Mouse (Mus musculus) midbrain, embryonic 15.5 days (tissue): ENCODE data around the gene Alpl. TPM values are rescaled to one million over a fixed set of nuclear protein-coding genes. Genes with fewer than 3 reads are reported as not detected.

ENCODE experiments used
- ATAC-seq: fragments of 200-750 bp; cut with Nextera tagmentation; replicated peaks from 2 replicates; pipeline ENCODE4 v1.8.0; 2017; ENCODE audit warnings: moderate TSS enrichment
- H3K27ac ChIP-seq: fragments of 300-500 bp; sonication (generic); 2 replicates; pipeline ENCODE4 v1.5.1; 2015; ENCODE audit warnings: mild to moderate bottlenecking, inconsistent platforms
- H3K27me3 ChIP-seq: fragments of 300-500 bp; sonication (generic); replicated peaks from 2 replicates; pipeline ENCODE4 v1.6.1; 2015; ENCODE audit warnings: inconsistent platforms
- H3K36me3 ChIP-seq: fragments of 300-500 bp; sonication (generic); replicated peaks from 2 replicates; pipeline ENCODE4 v1.6.1; 2015; ENCODE audit warnings: inconsistent platforms
- H3K4me1 ChIP-seq: fragments of 300-500 bp; sonication (generic); 2 replicates; pipeline ENCODE4 v1.6.1; 2015; ENCODE audit warnings: inconsistent platforms
- H3K4me2 ChIP-seq: fragments of 300-500 bp; sonication (generic); 2 replicates; pipeline ENCODE4 v1.6.1; 2015; ENCODE audit warnings: inconsistent platforms, mild to moderate bottlenecking, moderate library complexity
- H3K4me3 ChIP-seq: fragments of 300-500 bp; sonication (generic); 2 replicates; pipeline ENCODE4 v1.5.1; 2015; ENCODE audit warnings: mild to moderate bottlenecking, inconsistent platforms
- H3K9ac ChIP-seq: fragments of 300-500 bp; sonication (generic); 2 replicates; pipeline ENCODE4 v1.6.1; 2015; ENCODE audit warnings: mild to moderate bottlenecking, inconsistent platforms
- H3K9me3 ChIP-seq: fragments of 300-500 bp; sonication (generic); 2 replicates; pipeline ENCODE4 v1.6.1; 2016; ENCODE audit warnings: inconsistent platforms
- WGBS: fragments of 180-500 bp; shearing (Covaris S2); methylation state at CpG from one replicate; pipeline ENCODE4 v1.1.7; 2015; ENCODE audit warnings: mixed read lengths; 5-methylcytosine and 5-hydroxymethylcytosine counted together
- polyA plus RNA-seq: library from polyadenylated mRNA; unstranded; fragments of >200 nt; fragmentation: Nextera tagmentation; extraction: Ambion mirVana; gene quantifications from 2 replicates; pipeline ENCODE4 v1.2.1, GENCODE M21; 2015

The Alpl gene
- polyA plus RNA-seq, 1 experiment from 2014 or later: 8.8 TPM

DNA sequence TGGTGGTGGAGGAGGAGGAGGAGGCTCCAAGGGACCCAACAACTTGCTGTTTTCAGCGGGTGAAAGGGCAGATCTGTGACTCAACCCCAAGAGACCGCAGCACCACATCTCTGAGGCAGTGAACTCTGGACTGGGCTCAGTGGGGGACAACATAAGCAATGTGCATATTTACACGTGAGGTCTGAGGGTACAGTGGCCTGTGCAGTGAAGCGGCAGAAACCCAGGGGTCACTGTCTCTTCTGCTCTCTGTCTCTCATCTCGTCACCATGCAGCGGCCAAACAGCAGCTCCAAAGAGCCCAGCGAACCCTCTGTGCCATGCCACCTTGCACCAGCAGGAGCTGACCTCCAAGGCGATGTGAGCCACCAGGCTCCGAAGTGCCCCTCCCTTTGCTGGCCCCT, 49.1 kb downstream of the Alpl start:
- Histone ChIP-seq H3K4me3 (no peak overlapping the region), H3K4me2 (no peak overlapping the region), H3K9ac (no peak overlapping the region), H3K4me1 (no peaks in the 10 kb centered on the region), H3K27me3 (no peaks in the 10 kb centered on the region), H3K9me3 (no peaks in the 10 kb centered on the region), H3K27ac (no peak overlapping the region), H3K36me3 (no peaks in the 10 kb centered on the region)
- 80% methylated on average over 9 of the region's 9 CpGs for WGBS
- no peak for ATAC-seq

DNA sequence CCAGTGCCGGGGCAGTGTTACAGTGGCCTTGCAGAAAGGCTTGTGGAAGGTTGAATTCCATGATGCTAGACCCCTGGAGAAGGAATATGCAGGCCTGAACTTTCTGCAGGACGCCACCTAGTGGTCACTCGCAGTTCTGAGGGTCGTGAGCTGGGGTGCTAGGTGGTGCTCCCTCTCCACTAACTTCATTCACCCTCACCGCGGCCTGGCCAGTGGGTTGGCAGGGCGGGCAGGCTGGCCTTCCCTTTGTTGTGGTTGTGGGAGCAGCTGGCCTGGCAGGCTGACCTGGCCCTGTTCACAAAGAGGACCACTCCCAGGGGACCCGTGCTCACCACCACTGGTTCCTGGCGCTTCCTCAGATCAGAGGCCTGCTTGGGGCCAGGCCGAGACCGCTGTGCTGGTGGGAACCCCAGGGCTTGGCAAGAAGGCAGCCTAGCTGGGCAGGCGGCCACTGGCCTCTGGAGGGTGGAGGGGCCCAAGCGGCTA, 51.7 kb downstream of the Alpl start:
- Histone ChIP-seq H3K27ac (no peak overlapping the region), H3K4me3 (no peak overlapping the region), H3K4me1 (peaks cover 1% of the 10 kb centered on the region), H3K27me3 (no peaks in the 10 kb centered on the region), H3K4me2 (no peak overlapping the region), H3K9ac (no peak overlapping the region), H3K36me3 (no peaks in the 10 kb centered on the region), H3K9me3 (no peaks in the 10 kb centered on the region)
- WGBS: 56% methylated on average over 13 of the region's 13 CpGs
- no peak for ATAC-seq

DNA sequence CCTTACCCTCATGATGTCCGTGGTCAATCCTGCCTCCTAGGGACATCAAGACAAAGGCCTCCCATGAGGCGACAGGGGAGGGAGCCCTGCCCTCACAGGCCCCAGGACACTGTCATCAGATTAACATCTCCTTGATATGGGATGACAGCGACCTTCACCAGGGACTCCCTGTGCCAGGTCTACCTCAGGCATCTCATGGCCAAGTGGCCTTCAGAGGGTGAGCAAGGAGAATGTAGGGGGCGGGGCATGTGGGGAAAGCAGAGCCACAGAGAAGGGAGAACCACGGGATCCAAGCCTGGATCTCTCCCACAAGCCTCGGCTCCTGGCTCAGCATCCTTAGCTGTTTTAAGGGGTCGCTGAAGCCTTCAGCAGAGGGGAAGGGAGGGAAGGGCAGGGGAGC, 52.4 kb downstream of the Alpl start:
- Histone ChIP-seq H3K27ac (no peak overlapping the region), H3K9ac (no peak overlapping the region), H3K4me2 (no peak overlapping the region), H3K27me3 (no peaks in the 10 kb centered on the region), H3K9me3 (no peaks in the 10 kb centered on the region), H3K4me1 (peaks cover 4% of the 10 kb centered on the region), H3K36me3 (no peaks in the 10 kb centered on the region), H3K4me3 (no peak overlapping the region)
- WGBS: 56% methylated on average over 7 of the region's 7 CpGs
- no peak for ATAC-seq

DNA sequence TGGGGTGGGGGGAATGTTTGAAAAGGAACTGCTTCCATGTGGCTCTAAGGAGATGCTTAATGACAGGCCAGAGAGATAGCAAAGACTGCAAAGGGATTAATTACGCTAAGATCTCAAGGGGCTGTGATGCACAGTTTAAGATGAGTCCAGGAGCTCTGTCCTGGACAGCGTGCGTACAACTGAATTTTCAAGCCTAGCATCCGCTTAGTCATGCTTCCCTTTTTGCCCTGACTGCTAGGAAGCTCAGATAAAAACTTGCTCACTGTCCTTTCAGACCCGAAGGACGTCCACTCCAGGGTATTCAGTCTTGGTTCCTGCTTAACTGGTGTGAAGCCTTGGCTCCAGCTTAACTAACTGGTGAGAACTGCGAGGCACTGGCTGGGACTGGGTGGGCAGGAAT, 55.8 kb downstream of the Alpl start:
- no peaks in the 10 kb centered on the region for H3K27me3 ChIP-seq
- no peaks in the 10 kb centered on the region for H3K36me3 ChIP-seq
- no peak overlapping the region for H3K9ac ChIP-seq
- peaks cover 10% of the 10 kb centered on the region for H3K4me1 ChIP-seq
- H3K4me3 ChIP-seq: no peak overlapping the region
- whole genome bisulfite sequencing: 89% methylated on average over 7 of the region's 7 CpGs
- no peak for ATAC-seq
- H3K9me3 ChIP-seq: no peaks in the 10 kb centered on the region
- no peak overlapping the region for H3K4me2 ChIP-seq
- no peak overlapping the region for H3K27ac ChIP-seq

- H3K4me1 ChIP-seq: peaks cover 10% of the 10 kb centered on the region
- no peak overlapping the region for H3K9ac ChIP-seq
- 0 out of 2 replicates have a peak overlapping the region, but pooled peaks have one; percentile 2 for H3K27ac ChIP-seq
- no peaks in the 10 kb centered on the region for H3K27me3 ChIP-seq
- H3K4me3 ChIP-seq: 0 out of 2 replicates have a peak overlapping the region, but pooled peaks have one; percentile 13
- peak; percentile 77 for ATAC-seq
- WGBS: 50% methylated on average over 9 of the region's 9 CpGs
- no peaks in the 10 kb centered on the region for H3K36me3 ChIP-seq
- H3K9me3 ChIP-seq: no peaks in the 10 kb centered on the region
- peak overlapping the region; percentile 45 for H3K4me2 ChIP-seq
These were observed 56.8 kb downstream of the Alpl start for GRCm38 (mm10) chr4:137739151-137739923.

GRCm38 (mm10) chr4:137737760-137738159, 58.4 kb downstream of the Alpl start:
- H3K36me3 ChIP-seq: no peaks in the 10 kb centered on the region
- H3K27ac ChIP-seq: no peak overlapping the region
- no peaks in the 10 kb centered on the region for H3K27me3 ChIP-seq
- H3K9me3 ChIP-seq: no peaks in the 10 kb centered on the region
- 70% methylated on average over 3 of the region's 3 CpGs for WGBS
- H3K4me3 ChIP-seq: no peak overlapping the region
- no peak overlapping the region for H3K9ac ChIP-seq
- H3K4me1 ChIP-seq: peaks cover 10% of the 10 kb centered on the region
- H3K4me2 ChIP-seq: no peak overlapping the region
- ATAC-seq: no peak

DNA sequence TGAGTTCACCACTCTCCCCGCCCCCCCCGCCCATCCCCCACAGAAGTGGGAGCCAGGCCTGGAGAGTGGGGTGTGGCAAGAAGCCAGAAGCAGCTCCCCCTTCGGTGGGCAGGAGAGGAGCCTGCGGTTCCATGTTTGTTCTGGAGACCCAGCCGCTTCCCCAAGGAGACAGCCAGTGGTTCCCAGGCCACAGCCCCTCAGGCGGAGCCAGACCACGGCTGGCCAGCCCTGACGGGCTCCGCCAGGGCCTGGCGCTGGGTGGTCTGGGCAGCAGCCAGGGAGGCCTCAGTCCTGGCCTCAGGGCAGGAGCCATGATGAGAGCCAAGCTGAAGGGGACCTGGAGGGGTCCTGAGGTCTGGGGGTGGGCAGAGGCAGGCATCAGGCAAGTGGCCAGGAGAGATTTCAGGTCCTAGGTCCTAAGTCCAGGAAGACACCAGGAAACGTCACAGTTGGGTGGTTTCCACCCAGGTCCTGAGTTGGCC, 59.9 kb downstream of the Alpl start:
- no peak for ATAC-seq
- 36% methylated on average over 11 of the region's 11 CpGs for WGBS
- no peaks in the 10 kb centered on the region for H3K27me3 ChIP-seq
- H3K4me1 ChIP-seq: peaks cover 10% of the 10 kb centered on the region
- H3K4me2 ChIP-seq: no peak overlapping the region
- no peak overlapping the region for H3K9ac ChIP-seq
- H3K9me3 ChIP-seq: no peaks in the 10 kb centered on the region
- H3K4me3 ChIP-seq: no peak overlapping the region
- H3K27ac ChIP-seq: no peak overlapping the region
- H3K36me3 ChIP-seq: no peaks in the 10 kb centered on the region

- H3K4me3 ChIP-seq: no peak overlapping the region
- WGBS: 76% methylated on average over 5 of the region's 5 CpGs
- no peaks in the 10 kb centered on the region for H3K9me3 ChIP-seq
These were observed 62.7 kb downstream of the Alpl start for GRCm38 (mm10) chr4:137733459-137733858.

DNA sequence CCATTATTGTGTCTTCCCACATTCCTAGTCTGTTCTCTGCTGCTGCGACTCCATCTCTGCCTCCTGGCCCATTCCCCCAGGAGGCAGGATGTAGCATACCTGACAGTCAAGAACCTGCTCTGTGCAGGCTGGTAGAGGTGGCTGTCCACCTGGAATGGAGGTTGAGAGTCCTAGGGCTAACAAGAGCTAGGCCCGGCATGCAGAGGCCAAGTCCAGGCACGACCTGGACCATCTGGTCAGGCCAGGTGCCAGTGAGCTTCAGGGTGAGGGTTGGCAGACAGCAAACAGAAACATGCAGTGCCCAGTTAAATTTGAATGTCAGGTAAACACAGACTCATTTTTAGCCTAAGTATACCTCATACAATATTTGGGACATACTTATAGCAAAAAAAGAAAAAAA, 63.2 kb downstream of the Alpl start:
- 75% methylated on average over 3 of the region's 3 CpGs for WGBS
- no peak for ATAC-seq
- no peak overlapping the region for H3K4me3 ChIP-seq
- H3K27ac ChIP-seq: no peak overlapping the region
- no peaks in the 10 kb centered on the region for H3K36me3 ChIP-seq
- H3K27me3 ChIP-seq: 0 out of 2 replicates have a peak, but pooled peaks cover 9% of the 10 kb centered on the region
- H3K9me3 ChIP-seq: no peaks in the 10 kb centered on the region
- no peak overlapping the region for H3K4me2 ChIP-seq
- H3K4me1 ChIP-seq: peaks cover 29% of the 10 kb centered on the region
- no peak overlapping the region for H3K9ac ChIP-seq

More at GRCm38 (mm10) chr4:137733459-137733858, 62.7 kb downstream of the Alpl start:
- peaks cover 24% of the 10 kb centered on the region for H3K4me1 ChIP-seq
- 0 out of 2 replicates have a peak, but pooled peaks cover 9% of the 10 kb centered on the region for H3K27me3 ChIP-seq
- H3K27ac ChIP-seq: no peak overlapping the region
- no peaks in the 10 kb centered on the region for H3K36me3 ChIP-seq
- no peak overlapping the region for H3K4me2 ChIP-seq
- H3K9ac ChIP-seq: no peak overlapping the region
- no peak for ATAC-seq

GRCm38 (mm10) chr4:137732361-137732760, 63.8 kb downstream of the Alpl start:
- WGBS: 81% methylated on average over 3 of the region's 3 CpGs
- Histone ChIP-seq H3K27me3 (0 out of 2 replicates have a peak, but pooled peaks cover 9% of the 10 kb centered on the region), H3K27ac (no peak overlapping the region), H3K4me2 (no peak overlapping the region), H3K4me1 (peaks cover 35% of the 10 kb centered on the region), H3K9me3 (no peaks in the 10 kb centered on the region), H3K36me3 (no peaks in the 10 kb centered on the region), H3K4me3 (no peak overlapping the region), H3K9ac (no peak overlapping the region)
- no peak for ATAC-seq

- H3K4me3 ChIP-seq: no peak overlapping the region
- no peak overlapping the region for H3K4me2 ChIP-seq
- 0 out of 2 replicates have a peak, but pooled peaks cover 9% of the 10 kb centered on the region for H3K27me3 ChIP-seq
- H3K9ac ChIP-seq: no peak overlapping the region
- peaks cover 40% of the 10 kb centered on the region for H3K4me1 ChIP-seq
- WGBS: 71% methylated on average over 10 of the region's 10 CpGs
- H3K36me3 ChIP-seq: no peaks in the 10 kb centered on the region
- H3K27ac ChIP-seq: no peak overlapping the region
- no peaks in the 10 kb centered on the region for H3K9me3 ChIP-seq
- no peak for ATAC-seq
These were observed 64.3 kb downstream of the Alpl start for GRCm38 (mm10) chr4:137731891-137732290.

- Histone ChIP-seq H3K9me3 (no peaks in the 10 kb centered on the region), H3K9ac (no peak overlapping the region), H3K4me2 (no peak overlapping the region), H3K27ac (no peak overlapping the region), H3K27me3 (0 out of 2 replicates have a peak, but pooled peaks cover 9% of the 10 kb centered on the region), H3K4me3 (no peak overlapping the region), H3K4me1 (peaks cover 37% of the 10 kb centered on the region), H3K36me3 (no peaks in the 10 kb centered on the region)
- WGBS: 76% methylated on average over 8 of the region's 8 CpGs
- no peak for ATAC-seq
These were observed 65.4 kb downstream of the Alpl start for GRCm38 (mm10) chr4:137730757-137731156.

GRCm38 (mm10) chr4:137730134-137730533, 66.0 kb downstream of the Alpl start:
- Histone ChIP-seq H3K4me1 (peaks cover 37% of the 10 kb centered on the region), H3K27me3 (0 out of 2 replicates have a peak, but pooled peaks cover 9% of the 10 kb centered on the region), H3K9ac (no peak overlapping the region), H3K4me3 (no peak overlapping the region), H3K36me3 (no peaks in the 10 kb centered on the region), H3K9me3 (no peaks in the 10 kb centered on the region), H3K4me2 (no peak overlapping the region), H3K27ac (no peak overlapping the region)
- ATAC-seq: peak; percentile 63
- 16% methylated on average over 3 of the region's 3 CpGs for WGBS
